Mouse (Mus musculus) E14TG2a.4 (cell line): ENCODE measurements at regions not wholly inside any gene's neighbourhood (a gene's known extent, or its start where the extent isn't known, plus 50 kb on each side); places are given as distances from the start of the nearest gene placed in this dataset.

Experiments used
- H3K27me3 ChIP-seq: 2 replicates; pipeline ENCODE4 v1.6.1; 2014; ENCODE audit warnings: low read length, control low read depth; ENCODE audit not compliant: insufficient read depth
- H3K36me3 ChIP-seq: 2 replicates; pipeline ENCODE4 v1.6.1; 2014; ENCODE audit warnings: low read length, control low read depth; ENCODE audit not compliant: insufficient read depth
- H3K4me1 ChIP-seq: replicated peaks from 2 replicates; pipeline ENCODE4 v1.6.1; 2014; ENCODE audit warnings: low read depth, low read length, control low read depth
- H3K4me3 ChIP-seq: replicated peaks from 2 replicates; pipeline ENCODE4 v1.5.1; 2014; ENCODE audit warnings: mild to moderate bottlenecking, low read length
- H3K9me3 ChIP-seq: 2 replicates; pipeline ENCODE4 v1.6.1; 2014; ENCODE audit warnings: low read length, control low read depth
- CTCF ChIP-seq: conservative IDR thresholded peaks from 2 replicates; pipeline ENCODE4 v1.5.1; 2014; ENCODE audit warnings: low read length
- NANOG ChIP-seq: IDR thresholded peaks from 2 replicates; pipeline ENCODE4 v1.6.1; 2014; ENCODE audit warnings: borderline replicate concordance, low read length, mixed read lengths
- POU5F1 ChIP-seq: IDR thresholded peaks from 2 replicates; pipeline ENCODE4 v1.6.1; 2014; ENCODE audit warnings: low read length, borderline replicate concordance

DNA sequence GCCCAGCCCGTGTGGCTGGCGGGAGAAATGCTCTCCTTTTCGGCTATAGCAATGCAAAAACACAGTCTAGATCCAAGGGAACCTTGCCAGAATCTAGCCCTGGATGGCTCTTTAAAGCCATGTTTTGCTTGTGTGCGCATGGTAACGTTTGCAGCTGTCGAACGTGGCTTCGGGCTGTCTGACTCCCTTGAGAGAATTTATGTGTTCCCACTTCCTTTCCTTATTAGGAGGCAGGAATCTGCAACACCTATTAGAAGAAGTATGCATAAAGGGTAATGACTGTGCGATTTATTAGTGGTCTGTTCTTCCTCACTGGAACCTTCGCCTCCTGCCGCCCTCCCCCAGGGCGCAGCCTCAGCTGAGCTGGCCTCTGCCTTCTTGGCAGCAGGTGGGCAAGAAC is 90.4 kb upstream of the Gas1 start:
- TF ChIP-seq CTCF (no peak), NANOG (no peak), POU5F1 (no peak)
- H3K4me1 ChIP-seq = no peaks in the 10 kb centered on the region
- no peaks in the 10 kb centered on the region for H3K27me3 ChIP-seq
- H3K36me3 ChIP-seq = no peaks in the 10 kb centered on the region
- H3K4me3 ChIP-seq = no peak overlapping the region
- peaks cover 34% of the 10 kb centered on the region for H3K9me3 ChIP-seq

DNA sequence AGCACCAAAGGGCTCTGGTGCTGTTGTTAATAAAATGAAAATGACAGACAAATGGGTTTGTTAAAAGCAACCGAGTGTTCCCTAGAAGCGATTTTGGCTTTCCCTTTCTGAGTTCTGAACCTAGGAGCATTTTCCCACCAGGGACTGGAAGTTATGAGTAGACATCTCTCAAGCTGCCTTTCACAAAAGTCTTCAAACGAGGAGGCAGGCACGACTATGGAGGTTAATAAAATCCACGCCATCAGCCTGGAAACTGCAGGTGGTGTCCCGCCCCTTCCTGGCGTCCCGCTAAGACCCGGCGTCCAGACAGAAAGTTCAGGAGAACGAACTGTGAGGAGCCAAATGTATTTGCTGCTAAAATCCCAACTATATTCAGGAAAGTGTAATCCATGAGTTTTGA is 91.1 kb upstream of the Gas1 start:
- Histone ChIP-seq H3K36me3 (no peaks in the 10 kb centered on the region), H3K4me1 (no peaks in the 10 kb centered on the region), H3K27me3 (no peaks in the 10 kb centered on the region), H3K9me3 (peaks cover 39% of the 10 kb centered on the region), H3K4me3 (no peak overlapping the region)
- TF ChIP-seq NANOG (no peak), CTCF (no peak), POU5F1 (no peak)

DNA sequence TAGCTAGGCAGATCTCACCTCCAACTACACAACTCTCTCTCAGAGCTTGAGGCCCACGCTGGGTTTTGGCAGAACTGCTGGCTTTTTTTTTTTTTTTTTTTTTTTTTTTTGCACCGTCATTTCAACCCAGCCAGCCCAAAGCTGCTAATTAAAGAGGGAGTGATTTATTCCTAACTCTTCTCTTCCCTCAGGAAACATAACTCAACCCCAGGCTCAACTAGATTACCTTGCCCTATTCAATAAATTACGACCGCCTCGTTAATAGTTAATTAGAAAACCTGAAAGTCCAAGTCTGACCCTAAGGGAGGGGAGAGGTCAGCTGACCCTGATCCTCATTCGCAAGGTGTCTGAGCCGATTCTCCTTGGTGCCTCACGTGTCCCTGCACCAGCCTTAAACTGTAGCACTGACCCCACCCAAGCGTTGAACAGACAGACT is 92.3 kb upstream of the Gas1 start:
- no peak overlapping the region for H3K4me3 ChIP-seq
- peaks cover 46% of the 10 kb centered on the region for H3K9me3 ChIP-seq
- TF ChIP-seq CTCF = no peak
- TF ChIP-seq NANOG = no peak
- no peak for TF ChIP-seq POU5F1
- H3K36me3 ChIP-seq = no peaks in the 10 kb centered on the region
- no peaks in the 10 kb centered on the region for H3K4me1 ChIP-seq
- no peaks in the 10 kb centered on the region for H3K27me3 ChIP-seq

DNA sequence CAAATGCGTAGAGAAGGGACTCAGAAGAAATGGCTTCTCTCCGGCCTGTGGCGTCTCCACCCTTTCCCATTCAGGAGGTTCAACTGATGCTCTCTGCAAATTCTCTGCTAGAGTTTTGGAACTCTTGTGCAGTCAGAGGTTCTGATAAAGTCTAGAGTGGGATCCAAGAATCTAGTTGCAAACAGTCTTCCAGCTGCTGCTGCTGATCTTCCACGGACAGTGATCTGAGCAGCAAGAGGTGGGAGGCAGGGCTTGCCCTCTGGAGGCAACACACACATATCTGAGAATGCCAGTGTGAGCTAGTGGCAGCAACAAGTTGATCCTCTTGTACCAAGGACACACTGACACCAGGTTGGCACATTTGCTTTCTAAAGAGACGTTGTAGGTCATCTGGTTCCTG is 93.4 kb upstream of the Gas1 start:
- Histone ChIP-seq H3K27me3 (no peaks in the 10 kb centered on the region), H3K4me1 (no peaks in the 10 kb centered on the region), H3K36me3 (no peaks in the 10 kb centered on the region), H3K9me3 (peaks cover 48% of the 10 kb centered on the region), H3K4me3 (no peak overlapping the region)
- no peak for TF ChIP-seq POU5F1
- no peak for TF ChIP-seq CTCF
- no peak for TF ChIP-seq NANOG

DNA sequence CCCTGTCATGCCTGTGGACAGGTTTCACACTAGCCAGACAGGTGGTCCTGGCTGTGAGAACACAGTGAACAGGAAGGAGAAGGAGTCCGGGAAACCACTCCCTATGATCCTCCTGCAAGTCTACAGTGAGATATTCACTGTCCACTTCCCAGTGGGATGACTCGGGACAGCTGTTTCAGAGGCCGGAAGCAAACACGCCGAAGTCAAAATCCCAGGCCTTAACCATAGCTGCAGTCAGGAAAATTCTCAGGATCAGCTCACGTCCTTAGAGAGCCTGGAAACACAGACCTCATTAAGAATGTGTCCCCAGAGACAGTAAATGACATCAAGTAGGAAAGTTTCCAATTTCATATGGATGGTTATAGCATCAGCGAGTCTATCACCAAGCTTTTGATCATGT is 96.2 kb upstream of the Gas1 start:
- Histone ChIP-seq H3K4me1 (no peaks in the 10 kb centered on the region), H3K4me3 (no peak overlapping the region), H3K36me3 (no peaks in the 10 kb centered on the region), H3K27me3 (no peaks in the 10 kb centered on the region), H3K9me3 (peaks cover 28% of the 10 kb centered on the region)
- TF ChIP-seq POU5F1 = no peak
- no peak for TF ChIP-seq NANOG
- TF ChIP-seq CTCF = no peak

DNA sequence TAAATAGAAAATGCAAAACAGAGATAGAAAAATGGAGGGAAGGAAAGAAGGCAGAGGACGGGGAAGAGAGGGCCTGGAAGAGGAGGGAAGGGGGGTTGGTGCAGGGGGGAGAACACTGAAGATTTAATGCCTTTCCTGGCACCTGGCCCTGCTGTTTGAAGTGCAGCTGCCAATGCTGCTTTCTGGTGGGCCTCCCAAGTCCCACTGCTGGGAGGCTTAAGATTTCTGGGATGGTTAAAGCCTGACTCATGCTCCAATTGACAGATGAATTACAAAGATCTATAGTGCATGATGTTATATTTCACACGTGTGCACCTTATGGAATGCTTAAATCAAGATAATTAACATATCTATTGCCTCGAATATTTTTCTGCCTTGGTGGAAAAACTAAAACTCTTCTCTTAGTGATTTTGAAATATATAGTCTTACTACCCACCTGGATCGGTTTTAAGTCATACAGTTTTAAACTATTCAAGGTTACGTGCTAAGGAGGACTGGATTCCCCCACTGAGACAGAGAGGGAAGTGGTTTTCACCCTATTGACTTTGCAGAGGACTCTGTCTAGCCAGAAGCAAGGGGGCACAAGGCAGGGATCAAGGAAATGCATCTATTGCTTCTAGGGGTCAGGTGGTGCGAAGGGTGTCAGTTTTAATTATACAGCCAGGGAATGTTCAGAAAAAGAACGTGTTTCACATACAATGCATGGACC is 105.5 kb upstream of the Gas1 start:
- H3K27me3 ChIP-seq = no peaks in the 10 kb centered on the region
- H3K9me3 ChIP-seq = no peaks in the 10 kb centered on the region
- no peaks in the 10 kb centered on the region for H3K4me1 ChIP-seq
- TF ChIP-seq CTCF (no peak), NANOG (no peak), POU5F1 (no peak)
- H3K36me3 ChIP-seq = no peaks in the 10 kb centered on the region
- no peak overlapping the region for H3K4me3 ChIP-seq

DNA sequence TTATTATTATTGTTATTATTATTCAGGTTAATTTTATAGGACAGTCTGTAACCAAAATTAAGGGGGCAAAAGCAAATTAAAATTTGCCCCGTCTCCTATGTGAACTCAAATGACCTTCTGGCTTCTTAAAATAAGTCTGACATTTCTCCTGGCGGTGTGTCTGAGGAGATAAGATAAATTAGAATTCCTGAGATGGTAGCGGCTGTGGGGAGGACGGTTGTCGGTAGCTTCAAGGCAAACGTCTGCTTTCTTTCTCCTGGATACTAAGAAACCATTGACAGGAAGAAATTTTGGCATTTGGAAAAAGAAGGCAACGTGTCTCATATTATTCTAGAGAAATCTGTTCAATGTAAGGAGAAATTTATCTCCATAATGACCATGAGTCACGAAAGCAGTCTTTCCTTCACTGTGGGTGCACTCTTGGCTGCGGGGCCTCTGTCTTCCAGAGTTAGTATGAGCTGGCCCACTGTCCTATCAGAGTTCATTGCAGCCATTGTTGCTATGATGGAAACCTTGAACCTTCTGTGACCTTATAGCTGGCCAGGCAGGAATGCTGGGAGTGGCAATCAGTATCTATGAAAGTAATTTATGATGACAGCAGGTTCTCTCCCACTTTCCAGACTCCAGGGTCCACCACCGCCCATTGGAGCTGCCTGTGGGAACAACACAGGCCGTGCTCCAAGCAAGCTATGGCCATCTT is 109.5 kb upstream of the Gas1 start:
- Histone ChIP-seq H3K27me3 (no peaks in the 10 kb centered on the region), H3K36me3 (no peaks in the 10 kb centered on the region), H3K4me1 (no peaks in the 10 kb centered on the region), H3K4me3 (no peak overlapping the region), H3K9me3 (no peaks in the 10 kb centered on the region)
- TF ChIP-seq POU5F1 (no peak), NANOG (no peak), CTCF (no peak)

DNA sequence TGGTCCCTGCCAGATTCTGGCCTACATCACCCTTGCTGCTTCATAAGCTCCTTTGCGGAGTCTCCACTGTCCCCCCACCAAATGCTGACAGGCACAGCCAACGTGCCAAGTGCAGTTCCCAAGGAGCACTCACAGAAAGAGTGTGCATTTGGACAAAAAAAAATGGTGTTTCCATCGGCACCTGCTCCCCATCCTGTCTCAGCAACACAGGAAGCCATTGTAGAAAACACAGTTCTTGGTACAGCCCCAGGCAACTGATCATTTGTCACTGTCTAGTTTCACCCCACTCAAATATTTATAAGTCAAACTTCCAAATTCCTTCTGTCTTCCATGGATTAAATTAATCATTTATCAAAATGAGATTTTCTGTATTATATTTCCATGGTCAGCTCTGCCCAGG is 112.5 kb upstream of the Gas1 start:
- Histone ChIP-seq H3K36me3 (no peaks in the 10 kb centered on the region), H3K27me3 (no peaks in the 10 kb centered on the region), H3K9me3 (no peaks in the 10 kb centered on the region), H3K4me3 (no peak overlapping the region), H3K4me1 (no peaks in the 10 kb centered on the region)
- TF ChIP-seq CTCF = no peak
- no peak for TF ChIP-seq POU5F1
- TF ChIP-seq NANOG = no peak

DNA sequence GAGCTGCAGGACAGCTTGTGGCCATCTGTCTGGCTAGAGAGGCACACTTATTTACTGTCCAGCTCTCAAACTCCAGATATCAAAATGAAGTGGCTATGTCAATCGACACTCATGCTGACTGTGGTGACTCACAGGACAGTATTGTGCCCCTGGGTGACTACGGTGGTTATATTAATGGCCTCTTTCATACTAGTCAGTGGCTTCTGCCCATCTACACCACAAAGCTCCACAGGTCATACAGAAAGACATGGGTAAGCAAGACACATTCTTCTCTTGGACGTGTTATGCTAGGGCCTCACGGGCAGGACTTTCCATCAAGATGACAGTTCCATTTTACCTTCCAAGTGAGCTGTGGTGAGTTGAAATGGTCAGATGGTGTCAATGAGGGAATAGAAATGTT is 113.7 kb upstream of the Gas1 start:
- no peak for TF ChIP-seq CTCF
- TF ChIP-seq NANOG = no peak
- no peak for TF ChIP-seq POU5F1
- H3K4me1 ChIP-seq = no peaks in the 10 kb centered on the region
- H3K27me3 ChIP-seq = no peaks in the 10 kb centered on the region
- no peak overlapping the region for H3K4me3 ChIP-seq
- H3K36me3 ChIP-seq = no peaks in the 10 kb centered on the region
- H3K9me3 ChIP-seq = 0 out of 2 replicates have a peak, but pooled peaks cover under 1% of the 10 kb centered on the region
